Mouse (Mus musculus) testis, adult 2 months (tissue): ENCODE measurements at regions not wholly inside any gene's neighbourhood (a gene's known extent, or its start where the extent isn't known, plus 50 kb on each side); places are given as distances from the start of the nearest gene placed in this dataset.

Source experiments
- CTCF ChIP-seq: fragments of 200-500 bp; IDR thresholded peaks from 2 replicates; pipeline ENCODE4 v1.5.1; 2012; ENCODE audit warnings: low read depth, mild to moderate bottlenecking, inconsistent platforms, low read length, moderate library complexity; ENCODE audit not compliant: control insufficient read depth, insufficient read depth, insufficient replicate concordance
- POLR2A ChIP-seq: fragments of 200-500 bp; IDR thresholded peaks from 2 replicates; pipeline ENCODE4 v1.6.1; 2012; ENCODE audit warnings: low read depth, mild to moderate bottlenecking, inconsistent platforms, low read length, moderate library complexity; ENCODE audit not compliant: control insufficient read depth

- TF ChIP-seq CTCF (no peak), POLR2A (no peak)
Observed at GRCm38 (mm10) chr10:111593280-111593679, 87.2 kb downstream of the Phlda1 start.
